Mouse (Mus musculus) MEL (cell line): ENCODE measurements around the gene Adal. TPM values are rescaled to one million over a fixed set of nuclear protein-coding genes. Genes with fewer than 3 reads are reported as not detected.

Experiments used
- DNase-seq: peaks from one replicate; pipeline ENCODE4 v3.0.0; 2011; ENCODE audit warnings: low read depth, low spot score
- H3K27ac ChIP-seq: 2 replicates; pipeline ENCODE4 v1.5.1; 2012; ENCODE audit warnings: low read depth, mild to moderate bottlenecking, control low read depth, low read length, moderate library complexity; ENCODE audit not compliant: control insufficient read depth
- H3K27me3 ChIP-seq, 2 experiments: fragments of 150-350 bp in 1 of 2; sonication (generic) in 1 of 2; 2 replicates each; pipeline ENCODE4 v1.6.1; 2012; ENCODE audit warnings: low read length in 2 of 2, mild to moderate bottlenecking in 2 of 2, improper control_type of control experiment in 1 of 2, moderate library complexity in 1 of 2; ENCODE audit not compliant: insufficient read depth in 2 of 2, control insufficient read depth in 1 of 2
- H3K36me3 ChIP-seq, 2 experiments: 2 replicates each; pipeline ENCODE4 v1.6.1; 2012 to 2014; ENCODE audit warnings: low read length in 2 of 2, improper control_type of control experiment in 1 of 2, inconsistent platforms in 1 of 2, mild to moderate bottlenecking in 1 of 2; ENCODE audit not compliant: insufficient read depth in 2 of 2, control insufficient read depth in 1 of 2
- H3K4me1 ChIP-seq, 2 experiments: fragments of 150-350 bp in 1 of 2; sonication (generic) in 1 of 2; 2 replicates each; pipeline ENCODE4 v1.6.1; 2012; ENCODE audit warnings: low read length in 2 of 2, improper control_type of control experiment in 1 of 2, mild to moderate bottlenecking in 1 of 2; ENCODE audit not compliant: insufficient read depth in 2 of 2, control insufficient read depth in 1 of 2
- H3K4me3 ChIP-seq, 2 experiments: fragments of 150-350 bp in 1 of 2; sonication (generic) in 1 of 2; 2 replicates each; pipeline ENCODE4 v1.5.1; 2012; ENCODE audit warnings: low read depth in 2 of 2, low read length in 2 of 2, mild to moderate bottlenecking in 2 of 2, moderate library complexity in 2 of 2, control low read depth in 1 of 2, improper control_type of control experiment in 1 of 2; ENCODE audit not compliant: control insufficient read depth in 1 of 2, insufficient read depth in 1 of 2
- H3K79me2 ChIP-seq: 2 replicates; pipeline ENCODE4 v1.6.1; 2012; ENCODE audit warnings: mild to moderate bottlenecking, low read length, moderate library complexity; ENCODE audit not compliant: control insufficient read depth, poor library complexity, insufficient read depth
- H3K9ac ChIP-seq: 2 replicates; pipeline ENCODE4 v1.6.1; 2012; ENCODE audit warnings: low read depth, mild to moderate bottlenecking, control low read depth, low read length, moderate library complexity; ENCODE audit not compliant: control insufficient read depth, poor library complexity, severe bottlenecking
- H3K9me3 ChIP-seq: fragments of 150-350 bp; sonication (generic); replicated peaks from 2 replicates; pipeline ENCODE4 v1.6.1; 2012; ENCODE audit warnings: mild to moderate bottlenecking, low read length, improper control_type of control experiment, moderate library complexity; ENCODE audit not compliant: insufficient read depth
- CHD1 ChIP-seq: IDR thresholded peaks from 2 replicates; pipeline ENCODE4 v1.6.1; 2012; ENCODE audit warnings: low read depth, mild to moderate bottlenecking, inconsistent platforms, low read length, improper control_type of control experiment
- CHD2 ChIP-seq: IDR thresholded peaks from 2 replicates; pipeline ENCODE4 v1.6.1; 2011; ENCODE audit warnings: low read length, improper control_type of control experiment
- CTCF ChIP-seq, 3 experiments: IDR thresholded peaks in 2 of 3; conservative IDR thresholded peaks in 1 of 3; 2 replicates each; pipeline ENCODE4 v1.5.1; 2011 to 2012; ENCODE audit warnings: low read length in 3 of 3, low read depth in 2 of 3, mild to moderate bottlenecking in 2 of 3, improper control_type of control experiment in 1 of 3, inconsistent platforms in 1 of 3, mixed read lengths in 1 of 3, moderate library complexity in 1 of 3; ENCODE audit not compliant: control insufficient read depth in 1 of 3, insufficient read depth in 1 of 3, poor library complexity in 1 of 3, severe bottlenecking in 1 of 3
- ELF1 ChIP-seq: IDR thresholded peaks from 2 replicates; pipeline ENCODE4 v1.6.1; 2014; ENCODE audit warnings: low read depth, mild to moderate bottlenecking, inconsistent platforms, low read length, improper control_type of control experiment, moderate library complexity
- EP300 ChIP-seq, 2 experiments: IDR thresholded peaks; 2 replicates each; pipeline ENCODE4 v1.6.1; 2011; ENCODE audit warnings: improper control_type of control experiment in 2 of 2, low read length in 2 of 2, low read depth in 1 of 2, mild to moderate bottlenecking in 1 of 2
- ETS1 ChIP-seq: IDR thresholded peaks from 2 replicates; pipeline ENCODE4 v1.6.1; 2012; ENCODE audit warnings: low read depth, mild to moderate bottlenecking, inconsistent platforms, low read length, improper control_type of control experiment, moderate library complexity
- GABPA ChIP-seq: IDR thresholded peaks from 2 replicates; pipeline ENCODE4 v1.6.1; 2012; ENCODE audit warnings: low read depth, mild to moderate bottlenecking, inconsistent platforms, low read length, improper control_type of control experiment, moderate library complexity
- GATA1 ChIP-seq: IDR thresholded peaks from 2 replicates; pipeline ENCODE4 v1.6.1; 2011; ENCODE audit warnings: low read depth, low read length, improper control_type of control experiment
- HCFC1 ChIP-seq: IDR thresholded peaks from 2 replicates; pipeline ENCODE4 v1.6.1; 2012; ENCODE audit warnings: low read depth, mild to moderate bottlenecking, inconsistent platforms, low read length, improper control_type of control experiment, moderate library complexity
- JUND ChIP-seq: IDR thresholded peaks from 2 replicates; pipeline ENCODE4 v1.6.1; 2011; ENCODE audit warnings: low read depth, mild to moderate bottlenecking, improper control_type of control experiment, low read length
- KAT2A ChIP-seq: conservative IDR thresholded peaks from 2 replicates; pipeline ENCODE4 v1.6.1; 2012; ENCODE audit warnings: low read depth, low read length, improper control_type of control experiment, inconsistent platforms
- MAX ChIP-seq: IDR thresholded peaks from 2 replicates; pipeline ENCODE4 v1.6.1; 2011; ENCODE audit warnings: low read length, improper control_type of control experiment
- MAZ ChIP-seq: IDR thresholded peaks from 2 replicates; pipeline ENCODE4 v1.6.1; 2012; ENCODE audit warnings: low read depth, mild to moderate bottlenecking, inconsistent platforms, low read length, improper control_type of control experiment
- MXI1 ChIP-seq: IDR thresholded peaks from 2 replicates; pipeline ENCODE4 v1.6.1; 2011; ENCODE audit warnings: mild to moderate bottlenecking, low read depth, low read length, improper control_type of control experiment
- MYB ChIP-seq: IDR thresholded peaks from 2 replicates; pipeline ENCODE4 v1.6.1; 2011; ENCODE audit warnings: mild to moderate bottlenecking, low read depth, low read length, improper control_type of control experiment
- NELFE ChIP-seq: IDR thresholded peaks from 2 replicates; pipeline ENCODE4 v1.6.1; 2011; ENCODE audit warnings: low read depth, low read length, improper control_type of control experiment
- NRF1 ChIP-seq: IDR thresholded peaks from 2 replicates; pipeline ENCODE4 v1.6.1; 2014; ENCODE audit warnings: low read depth, mild to moderate bottlenecking, inconsistent platforms, low read length, improper control_type of control experiment, moderate library complexity; ENCODE audit not compliant: poor library complexity, insufficient read depth, severe bottlenecking
- POLR2A ChIP-seq, 2 experiments: IDR thresholded peaks; 2 replicates each; pipeline ENCODE4 v1.6.1; 2011 to 2012; ENCODE audit warnings: low read length in 2 of 2, mild to moderate bottlenecking in 2 of 2, control low read depth in 1 of 2, improper control_type of control experiment in 1 of 2, low read depth in 1 of 2, moderate library complexity in 1 of 2; ENCODE audit not compliant: control insufficient read depth in 1 of 2, insufficient read depth in 1 of 2, poor library complexity in 1 of 2
- POLR2AphosphoS2 ChIP-seq: IDR thresholded peaks from 2 replicates; pipeline ENCODE4 v1.6.1; 2011; ENCODE audit warnings: low read length, improper control_type of control experiment
- POLR2AphosphoS5 ChIP-seq: IDR thresholded peaks from 2 replicates; pipeline ENCODE4 v1.6.1; 2012; ENCODE audit warnings: low read depth, borderline replicate concordance, mild to moderate bottlenecking, inconsistent platforms, low read length, moderate library complexity, mixed read lengths
- RCOR1 ChIP-seq: IDR thresholded peaks from 2 replicates; pipeline ENCODE4 v1.6.1; 2012; ENCODE audit warnings: low read depth, mild to moderate bottlenecking, inconsistent platforms, low read length, improper control_type of control experiment
- SMC3 ChIP-seq: IDR thresholded peaks from 2 replicates; pipeline ENCODE4 v1.6.1; 2011; ENCODE audit warnings: low read depth, low read length, improper control_type of control experiment
- TAL1 ChIP-seq: IDR thresholded peaks from 2 replicates; pipeline ENCODE4 v1.6.1; 2012; ENCODE audit warnings: mild to moderate bottlenecking, inconsistent platforms, low read length, moderate library complexity, mixed read lengths
- TBP ChIP-seq: IDR thresholded peaks from 2 replicates; pipeline ENCODE4 v1.8.0; 2011; ENCODE audit warnings: low read depth, low read length, improper control_type of control experiment
- TCF12 ChIP-seq: IDR thresholded peaks from 2 replicates; pipeline ENCODE4 v1.6.1; 2014; ENCODE audit warnings: low read depth, mild to moderate bottlenecking, inconsistent platforms, low read length, improper control_type of control experiment, moderate library complexity
- UBTF ChIP-seq: IDR thresholded peaks from 2 replicates; pipeline ENCODE4 v1.6.1; 2012; ENCODE audit warnings: low read depth, mild to moderate bottlenecking, inconsistent platforms, low read length, improper control_type of control experiment, moderate library complexity, borderline replicate concordance; ENCODE audit not compliant: insufficient read depth
- ZMIZ1 ChIP-seq: IDR thresholded peaks from 2 replicates; pipeline ENCODE4 v1.6.1; 2012; ENCODE audit warnings: low read depth, mild to moderate bottlenecking, inconsistent platforms, low read length, improper control_type of control experiment, moderate library complexity
- ZNF384 ChIP-seq: IDR thresholded peaks from 2 replicates; pipeline ENCODE4 v1.6.1; 2012; ENCODE audit warnings: low read depth, mild to moderate bottlenecking, inconsistent platforms, low read length, improper control_type of control experiment
- polyA plus RNA-seq, 2 experiments: library from polyadenylated mRNA; stranded (reverse) in 1 of 2; unstranded in 1 of 2; fragments of >175 nt in 1 of 2; fragments of >200 nt in 1 of 2; gene quantifications; 2 replicates each; pipeline versions ENCODE4 v1.2.1 to v1.2.4; 2012; ENCODE audit warnings: low replicate concordance in 2 of 2, low read depth in 1 of 2; ENCODE audit not compliant: insufficient read length in 2 of 2, insufficient read depth in 1 of 2, missing spikeins in 1 of 2
- total RNA-seq: library from RNA; depleted of rRNA; stranded (reverse); fragments of 300-350 nt; gene quantifications from 2 replicates; pipeline ENCODE4 v1.2.3, GENCODE M21; 2012

The Adal gene
- total and polyA plus RNA-seq, 3 experiments, result 10.8 to 101 (median 12.1) TPM

- H3K36me3 ChIP-seq, result peaks cover 3 to 13% of the 10 kb centered on the region in 2 experiments; a peak in 3 of 4 replicates
- no peaks in the 10 kb centered on the region for H3K9me3 ChIP-seq
- H3K9ac ChIP-seq, result peak within 1 kb of the TSS; percentile 95
- DNase-seq, result peak; percentile 70
- H3K4me1 ChIP-seq, result peaks cover 0 to 10% of the 10 kb centered on the region in 2 experiments; a peak in 3 of 4 replicates
- peak within 1 kb of the TSS; percentile 95 to 99 for H3K4me3 ChIP-seq
- H3K27ac ChIP-seq, result peak within 1 kb of the TSS; percentile 80
- peaks cover 29% of the 10 kb centered on the region for H3K79me2 ChIP-seq
- no peaks in the 10 kb centered on the region for H3K27me3 ChIP-seq
- TF ChIP-seq CHD2 (no peak), MXI1 (peak; percentile 10; the same call in 1 of the 2 replicates), MAZ (0 out of 2 replicates have a peak, but pooled peaks have one; percentile 1), MAX (peak; percentile 24; the same call in 1 of the 2 replicates), KAT2A (no peak), ETS1 (0 out of 2 replicates have a peak, but pooled peaks have one; percentile 16), ELF1 (0 out of 2 replicates have a peak, but pooled peaks have one; percentile 17), CHD1 (0 out of 2 replicates have a peak, but pooled peaks have one; percentile 47)
These were observed 30.3 kb downstream of the Adal start, which contains the start of gene Tubgcp4 for GRCm38 (mm10) chr2:121170481-121170971. Gene Tubgcp4, plus strand, starts transcription at chr2:121170654.

GRCm38 (mm10) chr2:121170980-121171742 lies 30.9 kb downstream of the Adal start, which contains the start of gene Zscan29:
Gene Zscan29, minus strand, starts transcription at chr2:121171125.
- Histone ChIP-seq H3K36me3 (peaks cover 3 to 13% of the 10 kb centered on the region in 2 experiments; a peak in 3 of 4 replicates), H3K4me3 (peak within 1 kb of the TSS; percentile 95 to 99), H3K9me3 (no peaks in the 10 kb centered on the region), H3K27ac (peak within 1 kb of the TSS; percentile 80), H3K27me3 (no peaks in the 10 kb centered on the region), H3K79me2 (peaks cover 29% of the 10 kb centered on the region), H3K9ac (peak within 1 kb of the TSS; percentile 95), H3K4me1 (peaks cover 0 to 10% of the 10 kb centered on the region in 2 experiments; a peak in 3 of 4 replicates)
- peak; percentile 93 for DNase-seq
- TF ChIP-seq UBTF (no peak), SMC3 (0 out of 2 replicates have a peak, but pooled peaks have one; percentile 10), ELF1 (peak; percentile 97), TBP (peak; percentile 73), GATA1 (no peak), MYB (no peak), ZMIZ1 (peak; percentile 83; the same call in 1 of the 2 replicates), POLR2AphosphoS2 (peak; percentile 79), TCF12 (peak; percentile 69), POLR2A (IDR thresholded peaks at IDR 0.05; ENCODE audit: control insufficient read depth in 1 of 2, insufficient read depth in 1 of 2, low read depth in 1 of 2, low read length in 2 of 2, poor library complexity in 1 of 2) (peak; percentile 87 to 91), CHD1 (no peak; the same call in 1 of the 2 replicates), NELFE (peak; percentile 89), POLR2AphosphoS5 (no peak), TAL1 (no peak), EP300 (IDR thresholded peaks at IDR 0.05; ENCODE audit: low read depth in 1 of 2, low read length in 2 of 2) (no peak), MAX (0 out of 2 replicates have a peak, but pooled peaks have one; percentile 38), NRF1 (peak; percentile 92), MXI1 (peak; percentile 41), GABPA (no peak), KAT2A (no peak), HCFC1 (peak; percentile 60), JUND (no peak), CTCF (IDR thresholded peaks at IDR 0.05 in 2 of 3, conservative IDR thresholded peaks at IDR 0.05 in 1 of 3; ENCODE audit: control insufficient read depth in 1 of 3, insufficient read depth in 1 of 3, low read depth in 2 of 3, low read length in 3 of 3, poor library complexity in 1 of 3, severe bottlenecking in 1 of 3) (peak in 1 of 3 experiments; percentile 28; a peak in 2 of 6 replicates), CHD2 (no peak), ZNF384 (no peak), RCOR1 (no peak)
